Mouse (Mus musculus) erythroblast, embryonic 14.5 days (primary cell): ENCODE measurements around the gene Lpcat1.

Experiments
- GATA1 ChIP-seq: IDR thresholded peaks from 2 replicates; pipeline ENCODE4 v1.6.1; 2012; ENCODE audit warnings: low read length, inconsistent platforms, mixed read lengths
- TAL1 ChIP-seq: IDR thresholded peaks from 3 replicates; pipeline ENCODE4 v1.6.1; 2012; ENCODE audit warnings: low read length, inconsistent platforms, mixed read lengths

DNA sequence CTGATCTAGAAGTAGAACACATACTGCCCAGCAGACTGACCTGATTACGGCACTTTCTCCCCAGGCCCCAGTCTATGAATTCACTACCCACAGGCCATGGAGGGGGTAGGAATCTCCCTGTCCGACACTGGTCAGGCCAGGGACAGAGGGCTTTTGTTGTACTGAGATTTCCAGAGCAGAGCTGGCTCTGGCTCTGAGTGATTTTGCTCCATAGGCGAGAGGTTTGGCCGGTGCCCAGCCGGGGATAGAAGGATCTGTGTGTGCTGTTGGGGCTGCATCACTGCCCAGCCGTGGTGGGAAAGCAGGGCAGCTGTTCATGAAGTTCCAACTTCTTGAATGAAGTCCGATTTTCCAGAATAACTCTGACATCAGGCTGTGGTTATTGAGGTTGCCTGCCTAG lies 20.1 kb upstream of the Lpcat1 start:
- TF ChIP-seq GATA1: no peak
- no peak for TF ChIP-seq TAL1
